Mouse (Mus musculus) embryonic stem cell, embryonic (primary cell): ENCODE data around the gene Arsb.

Source experiments
- CTCF ChIA-PET, 4 experiments: fragments of 300-600 bp in 2 of 4; fragments of 350-600 bp in 2 of 4; sonication (Branson Sonifier 250); formaldehyde crosslinking; loops; one replicate each; lab custom pipeline; 2022; ENCODE audit warnings: inconsistent platforms in 2 of 4; lab: Charles Lee
- POLR2A ChIA-PET, 4 experiments: fragments of 300-600 bp in 2 of 4; fragments of 350-600 bp in 2 of 4; sonication (Branson Sonifier 250); formaldehyde crosslinking; loops; one replicate each; lab custom pipeline; 2022; ENCODE audit warnings: antibody characterized with exemption in 4 of 4, inconsistent platforms in 1 of 4; lab: Charles Lee

Gene Arsb

DNA sequence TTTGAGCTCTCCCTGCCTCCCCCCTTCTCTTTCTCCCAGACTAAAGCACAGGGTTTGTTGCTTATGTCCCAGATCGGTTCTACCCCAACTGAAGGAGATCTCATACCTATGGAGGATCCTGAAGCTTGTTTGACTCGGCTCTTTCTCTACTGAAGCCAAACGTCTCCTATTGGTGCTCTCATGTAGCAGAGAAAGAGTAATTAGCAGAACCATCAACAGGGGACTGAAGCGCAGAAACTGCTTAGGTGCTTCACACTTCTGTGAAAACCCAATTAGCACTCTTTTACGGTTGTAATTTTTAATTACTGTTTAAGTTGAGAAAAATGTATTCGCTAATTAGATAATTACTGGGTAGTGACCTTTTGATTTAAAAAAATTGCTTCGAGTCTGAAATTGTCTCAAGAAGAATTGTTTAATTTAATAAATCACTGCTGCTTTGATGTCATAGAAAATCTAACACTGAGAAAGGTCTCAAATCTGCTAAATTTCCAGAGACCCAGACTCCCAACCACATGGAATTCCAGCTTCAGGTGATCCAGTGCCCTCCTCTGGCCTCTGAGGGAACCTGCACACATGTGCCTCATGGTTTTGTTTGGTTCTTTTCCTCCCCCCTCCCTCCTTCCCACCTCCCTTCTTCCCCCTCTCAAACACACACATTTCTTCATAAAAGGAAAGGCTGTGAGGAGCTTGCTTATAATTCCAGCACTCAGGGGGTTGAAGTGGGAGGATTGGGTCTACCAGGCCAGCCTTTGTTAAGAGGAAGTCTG, 54.5 kb downstream of the Arsb start:
- POLR2A ChIA-PET: interaction anchor here in 1 of 4 experiments (0.6 kb wide), 2 partner anchors 209 to 1155 kb away, joined by 3 to 6 read pairs; no protein-coding TSS in a partner anchor
- CTCF ChIA-PET: interaction anchor here in 1 of 4 experiments (1.4 to 1.5 kb wide), 2 partner anchors 213 to 292 kb away, joined by 4 read pairs; no protein-coding TSS in a partner anchor

GRCm38 (mm10) chr13:93827745-93828144, 56.3 kb downstream of the Arsb start:
- ChIA-PET POLR2A (interaction anchor here in 1 of 4 experiments (0.6 kb wide), 1 partner anchor 256 kb away, joined by 3 read pairs; no protein-coding TSS in a partner anchor), CTCF (no interaction called here)

DNA sequence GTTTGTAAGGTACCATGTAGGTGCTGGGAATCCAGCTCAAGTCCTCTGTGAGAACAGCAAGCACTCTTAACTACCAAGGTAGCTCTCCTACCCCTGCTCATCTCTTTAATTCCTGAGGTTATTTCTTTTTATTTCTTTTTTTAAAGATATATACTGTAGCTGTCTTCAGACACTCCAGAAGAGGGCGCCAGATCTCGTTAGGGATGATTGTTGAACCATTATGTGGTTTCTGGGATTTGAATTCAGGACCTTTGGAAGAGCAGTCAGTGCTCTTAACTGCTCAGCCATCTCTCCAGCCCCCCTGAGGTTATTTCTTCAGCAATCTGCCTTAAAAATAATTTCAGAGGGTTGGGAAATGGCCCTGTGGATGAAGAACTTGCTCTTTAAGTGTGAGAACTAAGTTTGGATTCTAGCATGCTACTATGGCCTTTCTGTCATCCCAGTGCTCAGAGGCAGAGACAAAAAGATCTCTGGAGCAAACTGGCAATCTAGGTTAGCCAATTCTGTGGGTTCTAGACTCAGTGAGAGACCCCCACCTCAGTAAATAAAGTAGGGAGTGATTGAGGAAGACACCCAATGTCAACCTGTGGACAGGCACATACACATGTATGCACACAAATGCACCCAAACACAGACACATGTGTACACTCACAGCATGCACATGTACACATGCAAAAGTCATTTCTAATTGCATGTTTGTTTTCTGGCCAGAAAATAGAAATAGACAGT, 58.3 kb downstream of the Arsb start:
- CTCF ChIA-PET: interaction anchor here (0.6 to 1.7 kb wide), 11 partner anchors 18 to 376 kb away, joined by 3 to 8 read pairs (median 4); no protein-coding TSS in a partner anchor
- POLR2A ChIA-PET: no interaction called here

DNA sequence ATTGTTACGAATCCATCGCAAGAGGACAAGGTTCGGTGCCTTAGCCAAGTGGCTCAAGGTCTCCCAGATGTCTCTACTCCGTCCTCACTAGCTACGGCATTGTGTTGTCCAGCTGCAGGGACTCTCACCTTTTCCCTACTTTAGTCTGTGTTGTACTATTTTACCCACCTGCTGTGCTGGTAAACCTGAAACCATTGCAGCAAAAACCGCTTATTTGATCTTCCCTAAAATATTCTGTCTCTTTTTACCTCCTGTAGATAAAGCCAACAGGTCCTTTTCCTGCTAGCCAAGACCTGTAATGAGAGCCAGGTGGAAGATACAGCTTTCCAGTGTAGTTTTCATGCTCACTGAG, 58.8 kb downstream of the Arsb start:
- POLR2A ChIA-PET: interaction anchor here in 1 of 4 experiments (0.6 kb wide), 1 partner anchor 496 kb away, joined by 3 read pairs; no protein-coding TSS in a partner anchor
- CTCF ChIA-PET: interaction anchor here in 1 of 4 experiments (1.7 kb wide), 1 partner anchor 375 kb away, joined by 7 read pairs; no protein-coding TSS in a partner anchor

DNA sequence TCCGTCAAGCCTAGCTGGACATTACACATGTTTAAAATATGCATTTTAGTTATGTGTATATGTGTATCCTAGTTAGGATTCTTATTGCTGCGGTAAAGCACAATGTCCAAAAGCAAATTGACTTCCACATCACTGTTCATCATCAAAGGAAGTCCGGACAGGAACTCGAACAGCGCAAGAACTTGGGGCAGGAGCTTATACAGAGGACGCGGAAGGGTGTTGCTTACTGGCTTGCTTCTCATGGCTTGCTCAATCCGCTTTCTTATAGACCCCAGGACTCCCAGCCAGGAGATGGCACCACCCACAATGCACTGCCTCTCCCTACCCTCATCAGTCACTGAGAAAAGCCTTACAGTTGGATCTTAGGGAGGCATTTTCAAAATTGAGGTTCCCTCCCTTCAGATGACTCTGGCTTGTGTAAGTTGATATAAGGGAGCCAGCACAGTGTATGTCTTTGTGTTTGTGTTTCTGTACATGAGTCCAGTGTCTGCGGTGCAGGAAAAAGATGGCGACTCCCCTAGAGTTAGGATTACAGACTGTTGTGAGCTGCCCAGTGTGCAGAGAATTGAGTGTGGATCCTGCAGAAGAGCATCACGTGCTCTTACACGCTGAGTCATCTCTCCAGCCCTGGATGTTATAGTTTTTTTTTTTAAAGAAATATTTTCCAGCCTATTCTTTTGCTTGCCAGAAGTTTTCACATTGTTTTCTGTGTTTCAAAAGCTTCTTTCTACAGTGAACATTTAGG, 66.2 kb downstream of the Arsb start:
- ChIA-PET CTCF (interaction anchor here in 3 of 4 experiments (0.6 to 0.9 kb wide), 3 partner anchors 371 to 1169 kb away, joined by 3 to 7 read pairs (median 5); no protein-coding TSS in a partner anchor), POLR2A (interaction anchor here in 1 of 4 experiments (0.6 kb wide), 1 partner anchor 289 kb away, joined by 3 read pairs; no protein-coding TSS in a partner anchor)

DNA sequence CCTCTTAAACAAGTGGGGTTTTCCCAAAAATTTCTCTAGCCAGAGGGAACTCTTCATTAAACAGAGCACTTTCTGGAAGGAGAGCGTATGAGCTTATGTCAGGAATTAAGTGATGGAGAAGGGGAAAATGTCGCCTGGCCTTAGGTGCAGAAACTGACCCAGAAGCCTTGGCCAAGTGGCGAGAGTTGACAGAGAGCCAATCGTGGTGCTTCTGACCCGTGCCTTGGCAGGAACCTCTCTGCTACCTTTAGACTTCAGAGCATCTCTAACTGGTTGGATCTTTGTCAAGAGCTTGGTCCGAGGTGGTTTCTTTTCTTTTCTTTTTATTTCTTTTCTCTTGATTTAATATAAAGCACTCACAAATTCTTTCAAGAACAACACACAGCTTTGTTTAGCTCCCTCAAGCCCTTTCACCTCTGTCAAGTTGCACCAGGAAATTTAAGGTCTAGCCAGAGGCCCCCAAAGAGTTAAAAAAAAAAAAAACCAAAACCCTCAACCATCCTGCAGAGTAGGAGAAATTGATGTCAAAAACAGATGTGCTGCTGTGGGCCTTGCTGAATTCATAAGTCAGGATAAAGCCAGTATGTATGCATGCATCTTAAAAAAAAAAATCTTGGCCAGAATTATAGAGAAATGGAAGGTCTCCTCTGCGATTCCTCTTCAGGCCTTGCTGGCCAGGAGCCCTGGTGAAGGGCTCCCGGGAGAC, 67.2 kb downstream of the Arsb start:
- ChIA-PET CTCF (interaction anchor here in 3 of 4 experiments (0.6 to 0.9 kb wide), 3 partner anchors 308 to 1168 kb away, joined by 3 to 5 read pairs (median 4); no protein-coding TSS in a partner anchor), POLR2A (interaction anchor here in 2 of 4 experiments (0.6 to 0.7 kb wide), 3 partner anchors 56 to 288 kb away, joined by 3 read pairs; no protein-coding TSS in a partner anchor)

- POLR2A ChIA-PET: interaction anchor here in 1 of 4 experiments (0.5 to 0.7 kb wide), 2 partner anchors 112 to 128 kb away, joined by 3 to 5 read pairs; no protein-coding TSS in a partner anchor
- CTCF ChIA-PET: interaction anchor here in 1 of 4 experiments (0.6 kb wide), 1 partner anchor 307 kb away, joined by 4 read pairs; no protein-coding TSS in a partner anchor
These were observed 67.8 kb downstream of the Arsb start for GRCm38 (mm10) chr13:93839137-93839630.

GRCm38 (mm10) chr13:93839721-93840120, 68.3 kb downstream of the Arsb start:
- CTCF ChIA-PET: interaction anchor here in 1 of 4 experiments (0.6 kb wide), 1 partner anchor 228 kb away, joined by 9 read pairs; no protein-coding TSS in a partner anchor
- POLR2A ChIA-PET: interaction anchor here in 1 of 4 experiments (0.9 kb wide), 1 partner anchor 331 kb away, joined by 3 read pairs; no protein-coding TSS in a partner anchor

GRCm38 (mm10) chr13:93840146-93840545, 68.7 kb downstream of the Arsb start:
- ChIA-PET CTCF (interaction anchor here in 1 of 4 experiments (0.6 kb wide), 1 partner anchor 227 kb away, joined by 9 read pairs; no protein-coding TSS in a partner anchor), POLR2A (interaction anchor here in 1 of 4 experiments (0.7 to 0.9 kb wide), 2 partner anchors 316 to 330 kb away, joined by 3 read pairs; no protein-coding TSS in a partner anchor)

GRCm38 (mm10) chr13:93846831-93847518, 75.5 kb downstream of the Arsb start:
- ChIA-PET POLR2A (interaction anchor here in 1 of 4 experiments (0.6 kb wide), 1 partner anchor 17 kb away, joined by 3 read pairs; no protein-coding TSS in a partner anchor), CTCF (interaction anchor here in 1 of 4 experiments (0.8 kb wide), 1 partner anchor 271 kb away, joined by 3 read pairs; no protein-coding TSS in a partner anchor)

DNA sequence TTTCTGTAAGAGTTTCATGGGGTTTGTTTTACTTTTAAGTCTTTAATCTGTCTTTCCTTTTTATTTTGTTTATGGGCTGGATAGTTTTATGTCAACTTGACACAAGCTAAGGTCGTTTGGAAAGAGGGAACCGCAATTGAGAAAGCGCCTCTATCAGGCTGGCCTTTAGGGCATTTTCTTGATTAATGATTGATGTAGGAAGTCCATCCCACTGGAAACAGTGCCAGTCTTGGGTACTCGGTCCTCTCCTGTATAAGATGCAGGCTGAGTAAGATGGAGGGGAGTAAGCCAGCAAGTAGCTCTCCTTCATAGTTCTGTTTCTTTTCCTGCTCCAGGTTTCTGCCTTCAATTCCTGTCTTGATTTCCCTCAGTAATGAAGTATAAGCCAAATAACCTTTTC, 76.2 kb downstream of the Arsb start:
- POLR2A ChIA-PET: interaction anchor here in 1 of 4 experiments (0.6 kb wide), 1 partner anchor 16 kb away, joined by 3 read pairs; no protein-coding TSS in a partner anchor
- CTCF ChIA-PET: interaction anchor here in 1 of 4 experiments (0.8 kb wide), 1 partner anchor 271 kb away, joined by 3 read pairs; no protein-coding TSS in a partner anchor

DNA sequence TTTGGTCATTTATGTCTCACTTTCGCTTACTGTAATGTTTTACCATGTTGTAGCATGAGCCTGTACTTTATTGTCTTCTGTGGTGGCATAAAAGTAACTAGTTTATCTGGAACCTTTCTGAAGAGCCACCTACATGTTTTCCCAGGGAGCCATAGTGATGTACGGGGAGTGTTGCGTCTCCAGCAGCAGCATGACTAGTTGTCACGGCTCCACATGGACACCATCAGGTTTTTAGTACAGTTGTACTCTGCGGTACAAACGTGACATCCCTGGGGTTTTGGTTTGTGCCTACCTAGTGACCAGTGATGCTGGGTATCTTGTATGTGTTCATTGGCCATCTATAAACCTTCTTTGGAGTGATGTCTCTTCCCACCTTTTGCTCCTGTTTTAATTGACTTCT, 77.2 kb downstream of the Arsb start:
- POLR2A ChIA-PET: no interaction called here
- CTCF ChIA-PET: no interaction called here

- POLR2A ChIA-PET: interaction anchor here in 1 of 4 experiments (0.7 kb wide), 1 partner anchor 215 kb away, joined by 3 read pairs; no protein-coding TSS in a partner anchor
- CTCF ChIA-PET: interaction anchor here in 1 of 4 experiments (1.1 to 1.4 kb wide), 2 partner anchors 42 to 355 kb away, joined by 3 to 4 read pairs; no protein-coding TSS in a partner anchor
These were observed 78.4 kb downstream of the Arsb start for GRCm38 (mm10) chr13:93849751-93850355.

DNA sequence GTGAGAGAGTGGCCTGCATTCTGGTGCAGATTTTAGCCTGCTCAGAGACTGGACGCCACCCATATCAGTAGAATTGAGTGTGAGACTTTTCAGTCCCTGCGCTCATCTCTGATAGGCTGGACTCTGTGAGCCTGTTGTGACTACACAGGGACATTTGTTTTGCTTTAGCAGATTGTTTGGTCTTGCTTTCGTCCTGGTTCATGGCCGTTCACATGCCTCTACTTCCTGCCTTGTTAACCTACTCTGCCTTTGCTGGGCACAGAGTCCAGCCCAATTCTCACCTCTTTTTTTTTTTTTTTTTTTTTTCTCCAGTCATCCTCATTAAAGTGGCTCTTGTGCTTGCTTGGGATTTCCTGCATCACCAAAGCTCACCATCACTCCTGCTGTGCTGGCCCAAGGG, 79.2 kb downstream of the Arsb start:
- CTCF ChIA-PET: interaction anchor here in 3 of 4 experiments (0.6 to 1.4 kb wide), 4 partner anchors 21 to 1423 kb away, joined by 3 to 8 read pairs (median 4); no protein-coding TSS in a partner anchor
- POLR2A ChIA-PET: no interaction called here

DNA sequence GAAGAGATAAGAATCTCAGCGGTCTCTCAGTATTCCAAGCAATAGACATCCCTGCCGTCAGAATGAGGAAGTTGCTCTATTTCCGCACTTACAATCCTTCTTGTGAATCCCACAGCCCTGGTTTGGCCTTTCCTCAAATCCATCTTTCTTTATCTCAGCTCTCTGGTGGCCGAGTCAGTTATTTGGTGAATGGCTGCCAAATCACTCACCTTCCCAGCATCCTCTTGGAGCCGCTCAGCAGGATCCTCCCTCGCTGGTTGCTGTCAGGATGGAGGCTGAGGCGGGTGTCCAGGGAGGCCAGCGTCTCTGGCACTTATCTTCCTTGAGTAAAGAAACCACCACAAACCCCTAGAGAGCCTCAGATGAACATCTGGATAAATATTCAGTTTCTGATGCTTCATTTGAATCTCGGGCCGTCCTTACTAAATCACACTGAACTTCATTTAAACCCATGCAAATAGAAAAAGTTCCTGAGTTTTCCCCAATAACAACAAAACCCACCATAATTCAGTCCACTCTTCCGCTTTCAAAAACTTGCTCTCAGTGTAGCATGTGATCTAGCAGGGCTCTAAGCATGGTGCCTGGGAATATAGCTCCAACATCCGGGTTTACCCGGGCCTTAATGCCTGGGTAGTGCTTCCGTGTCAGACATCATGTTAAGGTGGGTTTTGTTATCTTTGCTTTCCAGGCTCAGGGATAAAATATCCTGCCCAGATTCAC, 81.1 kb downstream of the Arsb start:
- CTCF ChIA-PET: no interaction called here
- POLR2A ChIA-PET: interaction anchor here in 1 of 4 experiments (0.6 to 0.7 kb wide), 2 partner anchors 280 to 509 kb away, joined by 4 to 5 read pairs; no protein-coding TSS in a partner anchor
